In genomic region chr4:153439868-153440267, GRCm38 (mm10) we compare ENCODE assay signal across 18 mouse cellular contexts. TPM values are rescaled to one million over a fixed set of nuclear protein-coding genes. Genes with fewer than 3 reads are reported as not detected.
A peak's percentile ranks its signal among the peaks of the same experiment; 100 is the strongest.
DNase-seq lines count a peak whose midpoint lies in the region; ATAC-seq lines count a peak whose summit lies in the region.
"Had no signal": no experiment of that assay in that cellular context is flagged by ENCODE, and none has a peak within 500 bp of the region (broad histone marks: within the 10 kb centered on the region; RNA-seq: fewer than 3 reads in every experiment).

No protein-coding gene starts in this region.

- H3K4me1 ChIP-seq in forebrain, embryonic 15.5 days, result peaks cover 25% of the 10 kb centered on the region
- H3K4me1 ChIP-seq in forebrain, embryonic 10.5 days, result peaks cover 20% of the 10 kb centered on the region
- H3K4me1 ChIP-seq in midbrain, embryonic 16.5 days (ENCODE audit: control insufficient read depth, insufficient read depth, low read length), result peaks cover 35% of the 10 kb centered on the region
- no peaks in the 10 kb centered on the region for H3K4me1 ChIP-seq in midbrain, embryonic 11.5 days (ENCODE audit: control insufficient read depth, insufficient read depth, low read length)
- no peaks in the 10 kb centered on the region for H3K4me1 ChIP-seq in liver, embryonic 12.5 days
- H3K4me1 ChIP-seq: intestine, embryonic 15.5 days; lung, embryonic 15.5 days had no signal

- DNase-seq in forebrain, embryonic 10.5 days (ENCODE audit: extremely low spot score, low spot score), result no peak
- no peak for DNase-seq in midbrain, embryonic 11.5 days (ENCODE audit: low spot score, missing footprints)
- peak; percentile 74 to 75 for DNase-seq in left cerebral cortex, postnatal 36 days (ENCODE audit: low spot score in 2 of 2)
- peak; percentile 83 for DNase-seq in telencephalon, adult 2 months (ENCODE audit: low read depth, low spot score)
- DNase-seq in spleen, postnatal 10 days (ENCODE audit: low spot score in 2 of 2), result no peak
- DNase-seq: adrenal gland, postnatal 25 days; cerebellum, adult 11 months; kidney, postnatal 25 days had no signal

- ATAC-seq in forebrain, embryonic 15.5 days (replicated peaks), result no peak
- no peak for ATAC-seq in midbrain, embryonic 16.5 days
- ATAC-seq in midbrain, embryonic 11.5 days (ENCODE audit: low FRiP score), result no peak
- ATAC-seq in liver, embryonic 12.5 days, result no peak
- ATAC-seq: forebrain, embryonic 14.5 days; intestine, embryonic 15.5 days had no signal

- no peaks in the 10 kb centered on the region for H3K36me3 ChIP-seq in forebrain, embryonic 15.5 days
- H3K36me3 ChIP-seq in forebrain, embryonic 10.5 days (replicated peaks), result no peaks in the 10 kb centered on the region
- H3K36me3 ChIP-seq in midbrain, embryonic 16.5 days (ENCODE audit: control insufficient read depth, insufficient read depth, low read length), result no peaks in the 10 kb centered on the region
- no peaks in the 10 kb centered on the region for H3K36me3 ChIP-seq in midbrain, embryonic 11.5 days (ENCODE audit: control insufficient read depth, insufficient read depth, low read length)
- H3K36me3 ChIP-seq in liver, embryonic 12.5 days, result no peaks in the 10 kb centered on the region
- H3K36me3 ChIP-seq: embryonic facial prominence, embryonic 15.5 days; intestine, embryonic 15.5 days; lung, embryonic 15.5 days had no signal

- H3K9me3 ChIP-seq in forebrain, embryonic 15.5 days, result no peaks in the 10 kb centered on the region
- H3K9me3 ChIP-seq in forebrain, embryonic 10.5 days, result no peaks in the 10 kb centered on the region
- H3K9me3 ChIP-seq in midbrain, embryonic 16.5 days (replicated peaks; ENCODE audit: control insufficient read depth, low read length, poor library complexity, severe bottlenecking), result no peaks in the 10 kb centered on the region
- H3K9me3 ChIP-seq in midbrain, embryonic 11.5 days (ENCODE audit: control insufficient read depth, low read length), result no peaks in the 10 kb centered on the region
- H3K9me3 ChIP-seq in liver, embryonic 12.5 days (replicated peaks), result no peaks in the 10 kb centered on the region; the same call in 1 of the 2 replicates
- H3K9me3 ChIP-seq: embryonic facial prominence, embryonic 15.5 days; intestine, embryonic 15.5 days; lung, embryonic 15.5 days had no signal

- intact Hi-C loops in left cerebral cortex, postnatal 36 days (cut with DNase I), result loop anchor here (5.0 kb wide), 1 partner anchor 42 kb away; the partner anchor contains the start of gene Ajap1

- no peak overlapping the region for H3K4me3 ChIP-seq in forebrain, embryonic 15.5 days
- H3K4me3 ChIP-seq in forebrain, embryonic 10.5 days, result no peak overlapping the region
- no peak overlapping the region for H3K4me3 ChIP-seq in midbrain, embryonic 16.5 days (ENCODE audit: low read depth, low read length)
- H3K4me3 ChIP-seq in midbrain, embryonic 11.5 days (ENCODE audit: low read depth, low read length), result no peak overlapping the region
- no peak overlapping the region for H3K4me3 ChIP-seq in liver, embryonic 12.5 days
- H3K4me3 ChIP-seq: embryonic facial prominence, embryonic 15.5 days; intestine, embryonic 15.5 days; lung, embryonic 15.5 days had no signal

- H3K27me3 ChIP-seq in forebrain, embryonic 15.5 days, result no peaks in the 10 kb centered on the region
- H3K27me3 ChIP-seq in forebrain, embryonic 10.5 days (ENCODE audit: poor library complexity, severe bottlenecking), result no peaks in the 10 kb centered on the region
- no peaks in the 10 kb centered on the region for H3K27me3 ChIP-seq in midbrain, embryonic 16.5 days (ENCODE audit: control insufficient read depth, insufficient read depth, low read depth, low read length)
- no peaks in the 10 kb centered on the region for H3K27me3 ChIP-seq in midbrain, embryonic 11.5 days (ENCODE audit: control insufficient read depth, insufficient read depth, low read length)
- no peaks in the 10 kb centered on the region for H3K27me3 ChIP-seq in liver, embryonic 12.5 days (replicated peaks)
- H3K27me3 ChIP-seq: intestine, embryonic 15.5 days; lung, embryonic 15.5 days had no signal

- no peak overlapping the region for H3K9ac ChIP-seq in forebrain, embryonic 15.5 days (replicated peaks)
- H3K9ac ChIP-seq in midbrain, embryonic 16.5 days (ENCODE audit: low read depth, low read length), result no peak overlapping the region
- H3K9ac ChIP-seq in midbrain, embryonic 11.5 days (ENCODE audit: low read length), result no peak overlapping the region
- H3K9ac ChIP-seq in liver, embryonic 12.5 days, result no peak overlapping the region
- H3K9ac ChIP-seq: embryonic facial prominence, embryonic 15.5 days; intestine, embryonic 15.5 days; lung, embryonic 15.5 days had no signal

- H3K27ac ChIP-seq in forebrain, embryonic 15.5 days (replicated peaks), result 0 out of 2 replicates have a peak overlapping the region, but pooled peaks have one; percentile 37
- H3K27ac ChIP-seq in forebrain, embryonic 10.5 days, result no peak overlapping the region
- peak overlapping the region; percentile 54 for H3K27ac ChIP-seq in midbrain, embryonic 16.5 days (ENCODE audit: low read length)
- no peak overlapping the region for H3K27ac ChIP-seq in midbrain, embryonic 11.5 days (ENCODE audit: low read depth, low read length)
- no peak overlapping the region for H3K27ac ChIP-seq in liver, embryonic 12.5 days
- H3K27ac ChIP-seq: embryonic facial prominence, embryonic 15.5 days; intestine, embryonic 15.5 days; lung, embryonic 15.5 days had no signal

- WGBS in forebrain, embryonic 15.5 days, result 74% methylated on average over 11 of the region's 11 CpGs
- WGBS in forebrain, embryonic 10.5 days, result 90% methylated on average over 11 of the region's 11 CpGs
- 74% methylated on average over 11 of the region's 11 CpGs for WGBS in midbrain, embryonic 16.5 days
- 87% methylated on average over 11 of the region's 11 CpGs for WGBS in midbrain, embryonic 11.5 days
- WGBS in liver, embryonic 12.5 days (ENCODE audit: insufficient replicate concordance), result 51% methylated on average over 11 of the region's 11 CpGs

- H3K4me2 ChIP-seq in forebrain, embryonic 15.5 days (replicated peaks), result no peak overlapping the region
- H3K4me2 ChIP-seq in midbrain, embryonic 16.5 days (ENCODE audit: low read length), result no peak overlapping the region
- no peak overlapping the region for H3K4me2 ChIP-seq in midbrain, embryonic 11.5 days
- no peak overlapping the region for H3K4me2 ChIP-seq in liver, embryonic 12.5 days
- H3K4me2 ChIP-seq: embryonic facial prominence, embryonic 15.5 days; intestine, embryonic 15.5 days; lung, embryonic 15.5 days had no signal

RNA-seq across cellular contexts. Expression of gene Ajap1, which starts 42.7 kb away (rescaled TPM):
- 4.1 and 4.6 TPM in 2 replicates for polyA plus RNA-seq in forebrain, embryonic 15.5 days (2015; fragmentation: Nextera tagmentation; extraction: Ambion mirVana)
- polyA plus RNA-seq in forebrain, embryonic 10.5 days (2016; fragmentation: Nextera tagmentation; extraction: Ambion mirVana), result 1.00 and 1.2 TPM in 2 replicates
- 10.0 and 15.0 TPM in 2 replicates for polyA plus RNA-seq in midbrain, embryonic 16.5 days (2015; fragmentation: Nextera tagmentation; extraction: Ambion mirVana)
- 2.1 TPM in 2 replicates for polyA plus RNA-seq in midbrain, embryonic 11.5 days (2014; fragmentation: Nextera tagmentation; extraction: Ambion mirVana)
- 10 to 100 TPM; 51.7 to 63.4 TPM for total RNA-seq in left cerebral cortex, postnatal 36 days (2021)
- 0.49 and 0.84 TPM in 2 replicates for polyA plus RNA-seq in liver, embryonic 12.5 days (2016; fragmentation: Nextera tagmentation; extraction: Ambion mirVana)
- total RNA-seq: common myeloid progenitor, adult 5-6 weeks had no signal
- polyA plus RNA-seq: heart, embryonic 14.5 days; testis, adult 2 months had no signal

Comparison
In these comparisons a context has a peak if more than half of its experiments do, and no peak if none do; other contexts are left out.
1. H3K27ac ChIP-seq: peak in forebrain, embryonic 15.5 days (single experiment) and midbrain, embryonic 16.5 days (single experiment); none in forebrain, embryonic 10.5 days (single experiment), midbrain, embryonic 11.5 days (single experiment) and liver, embryonic 12.5 days (single experiment).
2. DNase-seq: peak in left cerebral cortex, postnatal 36 days (2 of 2) and telencephalon, adult 2 months (single experiment); none in forebrain, embryonic 10.5 days (single experiment), midbrain, embryonic 11.5 days (single experiment) and spleen, postnatal 10 days (0 of 2).